Mouse (Mus musculus) kidney, postnatal 36 days (tissue): ENCODE measurements around the gene Limd1.
A peak's percentile ranks its signal among the peaks of the same experiment; 100 is the strongest.

Experiments used
- DNase-seq, 2 experiments: peaks; one replicate each; pipeline ENCODE4 v3.0.0; 2021 to 2022; ENCODE audit warnings: mixed read lengths in 2 of 2

Limd1 gene

GRCm38 (mm10) chr9:123478586-123479195, at the start of gene Limd1:
TSS of gene Limd1 (plus strand) at chr9:123478706.
- peak; percentile 74 to 85 for DNase-seq

GRCm38 (mm10) chr9:123429863-123430262, 48.6 kb upstream of the Limd1 start:
- DNase-seq = no peak

GRCm38 (mm10) chr9:123430973-123431372, 47.5 kb upstream of the Limd1 start:
- no peak for DNase-seq

- DNase-seq = no peak
Observed at GRCm38 (mm10) chr9:123438223-123438622, 40.3 kb upstream of the Limd1 start.

- no peak for DNase-seq
Observed at GRCm38 (mm10) chr9:123440230-123441058, 38.1 kb upstream of the Limd1 start.

GRCm38 (mm10) chr9:123447101-123447500, 31.4 kb upstream of the Limd1 start:
- peak in 1 of 2 experiments; percentile 51 for DNase-seq

- DNase-seq = no peak
Observed at GRCm38 (mm10) chr9:123448594-123448993, 29.9 kb upstream of the Limd1 start.

GRCm38 (mm10) chr9:123450174-123450573, 28.3 kb upstream of the Limd1 start:
- DNase-seq = peak; percentile 39 to 76

GRCm38 (mm10) chr9:123451772-123452171, 26.7 kb upstream of the Limd1 start:
- DNase-seq = no peak

- peak; percentile 24 to 30 for DNase-seq
Observed at GRCm38 (mm10) chr9:123456634-123457602, 21.6 kb upstream of the Limd1 start.

GRCm38 (mm10) chr9:123457603-123458002, 20.9 kb upstream of the Limd1 start:
- peak; percentile 45 to 68 for DNase-seq

- no peak for DNase-seq
Observed at GRCm38 (mm10) chr9:123467141-123467620, 11.3 kb upstream of the Limd1 start.

GRCm38 (mm10) chr9:123468406-123469085, 10.0 kb upstream of the Limd1 start:
- DNase-seq = no peak

- no peak for DNase-seq
Observed at GRCm38 (mm10) chr9:123469087-123469486, 9.4 kb upstream of the Limd1 start.

- peak; percentile 69 to 75 for DNase-seq
Observed at GRCm38 (mm10) chr9:123473377-123473776, 5.1 kb upstream of the Limd1 start.

- no peak for DNase-seq
Observed at GRCm38 (mm10) chr9:123475569-123475968, 2.9 kb upstream of the Limd1 start.

- peak; percentile 35 to 46 for DNase-seq
Observed at GRCm38 (mm10) chr9:123478031-123478585, 398 bp upstream of the Limd1 start.

- peak in 1 of 2 experiments; percentile 44 for DNase-seq
Observed at GRCm38 (mm10) chr9:123479196-123479669, 727 bp downstream of the Limd1 start.

- DNase-seq = no peak
Observed at GRCm38 (mm10) chr9:123479876-123480252, 1.4 kb downstream of the Limd1 start.

GRCm38 (mm10) chr9:123480253-123480921, 1.9 kb downstream of the Limd1 start:
- DNase-seq = no peak

GRCm38 (mm10) chr9:123481136-123481535, 2.6 kb downstream of the Limd1 start:
- DNase-seq = no peak
